Mouse (Mus musculus) midbrain, embryonic 13.5 days (tissue): Measurements from ENCODE around the gene Asphd2. TPM values are rescaled to one million over a fixed set of nuclear protein-coding genes. Genes with fewer than 3 reads are reported as not detected.
A peak's percentile ranks its signal among the peaks of the same experiment; 100 is the strongest.

Source experiments
- ATAC-seq: fragments of 200-750 bp; cut with Nextera tagmentation; 2 replicates; pipeline ENCODE4 v1.8.0; 2017; ENCODE audit warnings: mild to moderate bottlenecking, moderate TSS enrichment, moderate library complexity
- H3K27ac ChIP-seq: fragments of 300-500 bp; sonication (generic); 2 replicates; pipeline ENCODE4 v1.5.1; 2015; ENCODE audit warnings: inconsistent platforms, mild to moderate bottlenecking, moderate library complexity
- H3K27me3 ChIP-seq: fragments of 300-500 bp; sonication (generic); 2 replicates; pipeline ENCODE4 v1.6.1; 2015; ENCODE audit warnings: mild to moderate bottlenecking, inconsistent platforms
- H3K36me3 ChIP-seq: fragments of 300-500 bp; sonication (generic); 2 replicates; pipeline ENCODE4 v1.6.1; 2015; ENCODE audit warnings: mild to moderate bottlenecking, inconsistent platforms
- H3K4me1 ChIP-seq: fragments of 300-500 bp; sonication (generic); replicated peaks from 2 replicates; pipeline ENCODE4 v1.6.1; 2015; ENCODE audit warnings: inconsistent platforms
- H3K4me2 ChIP-seq: fragments of 300-500 bp; sonication (generic); replicated peaks from 2 replicates; pipeline ENCODE4 v1.6.1; 2015; ENCODE audit warnings: moderate library complexity, mild to moderate bottlenecking, inconsistent platforms
- H3K4me3 ChIP-seq: fragments of 300-500 bp; sonication (generic); replicated peaks from 2 replicates; pipeline ENCODE4 v1.5.1; 2015; ENCODE audit warnings: mild to moderate bottlenecking, inconsistent platforms
- H3K9ac ChIP-seq: fragments of 300-500 bp; sonication (generic); replicated peaks from 2 replicates; pipeline ENCODE4 v1.6.1; 2015; ENCODE audit warnings: mild to moderate bottlenecking, inconsistent platforms
- H3K9me3 ChIP-seq: fragments of 300-500 bp; sonication (generic); 2 replicates; pipeline ENCODE4 v1.6.1; 2016; ENCODE audit warnings: mild to moderate bottlenecking, inconsistent platforms
- WGBS: fragments of 180-500 bp; shearing (Covaris S2); methylation state at CpG from one replicate; pipeline ENCODE4 v1.1.7; 2015; 5-methylcytosine and 5-hydroxymethylcytosine counted together
- polyA plus RNA-seq: library from polyadenylated mRNA; unstranded; fragments of >200 nt; fragmentation: Nextera tagmentation; extraction: Ambion mirVana; gene quantifications from 2 replicates; pipeline ENCODE4 v1.2.1, GENCODE M21; 2015

Gene Asphd2
- polyA plus RNA-seq, 1 experiment from 2014 or later: 47.6 TPM

GRCm38 (mm10) chr5:112389352-112389751 lies 5.3 kb downstream of the Asphd2 start:
- H3K27ac ChIP-seq: no peak overlapping the region
- H3K9me3 ChIP-seq: no peaks in the 10 kb centered on the region
- H3K4me2 ChIP-seq: peak overlapping the region; percentile 32
- peaks cover 57% of the 10 kb centered on the region for H3K4me1 ChIP-seq
- H3K36me3 ChIP-seq: peaks cover 71% of the 10 kb centered on the region
- no peak for ATAC-seq
- peak overlapping the region; percentile 46; the same call in 1 of the 2 replicates for H3K9ac ChIP-seq
- no peaks in the 10 kb centered on the region for H3K27me3 ChIP-seq
- WGBS: 78% methylated on average over 9 of the region's 9 CpGs
- no peak overlapping the region; the same call in 1 of the 2 replicates for H3K4me3 ChIP-seq

GRCm38 (mm10) chr5:112385973-112386372 lies 8.7 kb downstream of the Asphd2 start:
- H3K4me3 ChIP-seq: no peak overlapping the region
- H3K9ac ChIP-seq: no peak overlapping the region
- H3K4me1 ChIP-seq: peaks cover 42% of the 10 kb centered on the region
- WGBS: 76% methylated on average over 2 of the region's 2 CpGs
- H3K4me2 ChIP-seq: no peak overlapping the region
- H3K36me3 ChIP-seq: peaks cover 70% of the 10 kb centered on the region
- no peaks in the 10 kb centered on the region for H3K9me3 ChIP-seq
- no peak overlapping the region for H3K27ac ChIP-seq
- H3K27me3 ChIP-seq: no peaks in the 10 kb centered on the region
- ATAC-seq: no peak

- H3K27me3 ChIP-seq: no peaks in the 10 kb centered on the region
- WGBS: 90% methylated on average over 13 of the region's 13 CpGs
- H3K9ac ChIP-seq: no peak overlapping the region
- H3K36me3 ChIP-seq: peaks cover 67% of the 10 kb centered on the region
- peaks cover 34% of the 10 kb centered on the region for H3K4me1 ChIP-seq
- no peak overlapping the region for H3K27ac ChIP-seq
- ATAC-seq: no peak
- no peak overlapping the region for H3K4me3 ChIP-seq
- H3K4me2 ChIP-seq: no peak overlapping the region
- H3K9me3 ChIP-seq: no peaks in the 10 kb centered on the region
Observed at GRCm38 (mm10) chr5:112384805-112385472, 9.7 kb downstream of the Asphd2 start.

DNA sequence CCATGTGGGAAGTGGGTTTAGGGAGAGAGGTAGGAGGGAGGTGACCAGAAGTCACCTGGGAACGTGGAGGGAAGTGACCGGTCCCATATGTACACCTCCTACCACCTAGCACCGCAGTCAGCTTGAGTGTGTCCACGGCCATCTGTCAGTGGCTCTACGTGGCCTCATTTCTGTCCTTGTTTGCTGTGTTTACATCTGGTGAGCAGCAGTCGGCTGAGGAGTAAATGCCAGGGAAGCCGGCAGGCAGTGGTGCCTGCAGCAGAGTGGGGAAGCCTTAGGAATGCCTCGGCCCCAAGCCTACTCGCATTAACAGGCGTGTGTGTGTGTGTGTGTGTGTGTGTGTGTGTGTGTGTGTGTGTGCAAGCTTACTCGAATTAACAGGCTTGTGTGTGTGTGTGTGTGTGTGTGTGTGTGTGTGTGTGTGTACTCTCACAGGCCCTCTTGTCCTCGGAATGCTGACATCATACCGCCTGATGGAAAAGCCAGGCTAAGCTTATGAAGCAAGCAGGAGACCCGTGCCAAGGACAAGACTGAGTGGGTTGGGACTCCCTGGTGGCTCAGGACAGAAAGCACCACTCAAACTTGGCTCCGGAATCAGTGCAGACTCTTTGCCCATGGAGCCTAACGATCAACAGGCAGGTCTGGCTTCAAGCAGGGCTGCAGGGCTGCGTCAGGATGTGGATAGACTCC lies 11.9 kb downstream of the Asphd2 start:
- WGBS: 66% methylated on average over 17 of the region's 17 CpGs
- no peaks in the 10 kb centered on the region for H3K9me3 ChIP-seq
- peak overlapping the region; percentile 74 for H3K27ac ChIP-seq
- no peaks in the 10 kb centered on the region for H3K27me3 ChIP-seq
- H3K4me1 ChIP-seq: peaks cover 19% of the 10 kb centered on the region
- H3K9ac ChIP-seq: no peak overlapping the region
- H3K36me3 ChIP-seq: peaks cover 70% of the 10 kb centered on the region
- ATAC-seq: peak; percentile 34; the same call in 1 of the 2 replicates
- H3K4me2 ChIP-seq: no peak overlapping the region
- H3K4me3 ChIP-seq: no peak overlapping the region

DNA sequence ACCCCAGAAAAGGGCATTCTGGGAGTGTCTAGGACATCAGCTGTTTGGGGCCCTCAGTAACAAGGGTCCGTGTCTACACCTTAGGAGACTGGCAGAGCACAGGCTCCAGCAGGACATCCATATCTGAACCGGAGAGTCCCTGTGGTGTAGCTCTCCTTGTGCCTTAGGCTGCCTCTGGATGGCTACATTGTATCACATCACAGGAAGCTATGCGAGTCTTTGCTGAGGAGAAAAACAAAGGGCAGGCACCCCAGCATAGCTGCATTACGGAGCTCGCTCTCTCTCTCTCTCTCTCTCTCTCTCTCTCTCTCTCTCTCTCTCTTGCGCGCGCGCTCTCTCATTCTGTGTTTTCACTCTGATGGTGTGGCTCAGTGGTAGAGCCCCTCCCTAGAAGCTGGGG lies 12.6 kb downstream of the Asphd2 start:
- ATAC-seq: peak; percentile 28; the same call in 1 of the 2 replicates
- H3K9ac ChIP-seq: 0 out of 2 replicates have a peak overlapping the region, but pooled peaks have one; percentile 40
- no peaks in the 10 kb centered on the region for H3K27me3 ChIP-seq
- no peak overlapping the region for H3K4me3 ChIP-seq
- peak overlapping the region; percentile 74 for H3K27ac ChIP-seq
- H3K9me3 ChIP-seq: no peaks in the 10 kb centered on the region
- peaks cover 19% of the 10 kb centered on the region for H3K4me1 ChIP-seq
- H3K36me3 ChIP-seq: peaks cover 67% of the 10 kb centered on the region
- no peak overlapping the region for H3K4me2 ChIP-seq
- WGBS: 61% methylated on average over 8 of the region's 9 CpGs

DNA sequence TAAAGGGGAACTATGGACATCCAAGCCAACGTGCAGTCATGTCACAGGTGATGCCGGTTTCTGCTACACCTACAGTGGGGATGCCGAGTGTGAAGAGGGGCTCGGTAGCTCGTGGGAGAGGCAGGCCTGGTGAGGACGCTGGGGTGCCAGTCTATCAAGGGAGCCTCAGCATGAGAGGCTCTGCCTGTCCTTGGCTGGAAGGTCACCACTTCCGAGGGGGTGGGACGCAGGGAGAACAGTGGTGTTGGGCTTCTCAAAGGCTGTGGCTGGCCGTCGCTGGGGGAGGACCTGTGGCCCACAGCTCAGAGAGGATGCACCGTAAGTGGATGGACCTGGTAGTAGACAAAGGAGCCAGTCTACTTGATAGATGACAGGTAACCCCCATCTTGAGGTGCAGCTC lies 13.5 kb downstream of the Asphd2 start:
- Histone ChIP-seq H3K36me3 (peaks cover 64% of the 10 kb centered on the region), H3K4me1 (peaks cover 19% of the 10 kb centered on the region)
- no peak for ATAC-seq

GRCm38 (mm10) chr5:112378716-112379115 lies 15.9 kb downstream of the Asphd2 start:
- H3K4me3 ChIP-seq: no peak overlapping the region
- ATAC-seq: no peak
- H3K9me3 ChIP-seq: no peaks in the 10 kb centered on the region
- no peaks in the 10 kb centered on the region for H3K27me3 ChIP-seq
- peaks cover 20% of the 10 kb centered on the region for H3K4me1 ChIP-seq
- H3K36me3 ChIP-seq: peaks cover 67% of the 10 kb centered on the region
- H3K4me2 ChIP-seq: no peak overlapping the region
- no peak overlapping the region for H3K27ac ChIP-seq
- no peak overlapping the region for H3K9ac ChIP-seq
- 79% methylated on average over 6 of the region's 6 CpGs for WGBS

More for the DNA sequence above, 13.5 kb downstream of the Asphd2 start:
- Histone ChIP-seq H3K4me2 (no peak overlapping the region), H3K27me3 (no peaks in the 10 kb centered on the region), H3K27ac (peak overlapping the region; percentile 74; the same call in 1 of the 2 replicates), H3K4me3 (no peak overlapping the region), H3K9ac (peak overlapping the region; percentile 40; the same call in 1 of the 2 replicates), H3K9me3 (no peaks in the 10 kb centered on the region)
- WGBS: 90% methylated on average over 11 of the region's 11 CpGs

DNA sequence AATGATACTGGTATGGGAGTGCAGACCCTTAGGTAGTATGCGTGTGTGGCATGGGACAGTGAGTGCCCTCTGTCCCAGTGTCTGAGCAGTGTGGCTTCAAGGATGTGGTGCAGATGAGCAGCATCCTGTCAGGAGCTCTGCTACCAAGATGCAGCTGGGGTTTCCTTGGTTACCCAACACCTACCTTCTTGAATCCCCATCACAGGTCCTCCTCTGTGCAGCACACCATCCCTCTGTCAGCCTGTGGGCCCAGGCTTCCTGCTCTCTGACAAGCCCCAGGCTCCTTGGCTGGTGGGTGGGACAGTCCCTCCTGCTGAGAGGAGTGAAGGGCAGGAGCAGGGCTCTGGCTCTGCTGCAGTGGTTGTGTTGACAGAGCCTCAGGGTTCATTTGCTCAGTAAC lies 17.3 kb downstream of the Asphd2 start:
- no peak overlapping the region for H3K27ac ChIP-seq
- no peak overlapping the region for H3K4me2 ChIP-seq
- peaks cover 25% of the 10 kb centered on the region for H3K4me1 ChIP-seq
- no peak overlapping the region for H3K9ac ChIP-seq
- H3K4me3 ChIP-seq: no peak overlapping the region
- H3K9me3 ChIP-seq: no peaks in the 10 kb centered on the region
- no peak for ATAC-seq
- no peaks in the 10 kb centered on the region for H3K27me3 ChIP-seq
- WGBS: 96% methylated on average over 1 of the region's 1 CpGs
- peaks cover 68% of the 10 kb centered on the region for H3K36me3 ChIP-seq

GRCm38 (mm10) chr5:112376111-112376510 lies 18.6 kb downstream of the Asphd2 start:
- peaks cover 65% of the 10 kb centered on the region for H3K36me3 ChIP-seq
- H3K9ac ChIP-seq: no peak overlapping the region
- ATAC-seq: no peak
- no peaks in the 10 kb centered on the region for H3K27me3 ChIP-seq
- peaks cover 27% of the 10 kb centered on the region for H3K4me1 ChIP-seq
- H3K4me2 ChIP-seq: no peak overlapping the region
- no peaks in the 10 kb centered on the region for H3K9me3 ChIP-seq
- no peak overlapping the region for H3K4me3 ChIP-seq
- H3K27ac ChIP-seq: no peak overlapping the region
- 85% methylated on average over 4 of the region's 4 CpGs for WGBS

DNA sequence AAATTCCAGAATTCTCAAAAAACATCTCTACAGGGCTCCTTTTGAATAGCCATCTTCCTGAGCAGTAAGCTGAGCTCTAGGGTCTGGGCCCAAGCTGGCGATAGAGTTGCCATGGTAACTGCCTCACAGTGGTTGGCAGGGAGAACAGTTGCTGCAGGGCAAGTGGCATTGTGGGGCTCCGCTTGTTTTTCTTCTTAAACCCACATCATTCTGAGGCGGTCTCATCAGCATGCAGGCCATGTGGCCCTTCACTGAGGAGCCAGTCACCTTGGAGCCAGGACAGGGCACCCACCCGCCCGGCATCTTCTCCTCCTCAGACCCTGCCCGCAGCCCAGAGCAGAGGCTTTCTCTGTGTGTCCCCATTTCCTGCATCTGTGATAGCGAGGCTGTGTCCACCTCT lies 22.7 kb downstream of the Asphd2 start:
- Histone ChIP-seq H3K27me3 (0 out of 2 replicates have a peak, but pooled peaks cover 3% of the 10 kb centered on the region), H3K4me3 (no peak overlapping the region), H3K4me1 (peaks cover 54% of the 10 kb centered on the region), H3K4me2 (peak overlapping the region; percentile 35), H3K36me3 (peaks cover 67% of the 10 kb centered on the region), H3K9me3 (no peaks in the 10 kb centered on the region), H3K9ac (peak overlapping the region; percentile 58), H3K27ac (peak overlapping the region; percentile 94)
- 12% methylated on average over 7 of the region's 7 CpGs for WGBS
- ATAC-seq: peak; percentile 91

- peak overlapping the region; percentile 36; the same call in 1 of the 2 replicates for H3K9ac ChIP-seq
- no peak overlapping the region for H3K4me3 ChIP-seq
- H3K9me3 ChIP-seq: no peaks in the 10 kb centered on the region
- 89% methylated on average over 12 of the region's 12 CpGs for WGBS
- H3K27me3 ChIP-seq: 0 out of 2 replicates have a peak, but pooled peaks cover 3% of the 10 kb centered on the region
- H3K27ac ChIP-seq: peak overlapping the region; percentile 94
- H3K4me2 ChIP-seq: no peak overlapping the region
- H3K4me1 ChIP-seq: peaks cover 54% of the 10 kb centered on the region
- H3K36me3 ChIP-seq: peaks cover 65% of the 10 kb centered on the region
- no peak for ATAC-seq
Observed at GRCm38 (mm10) chr5:112370236-112370813, 24.3 kb downstream of the Asphd2 start.

GRCm38 (mm10) chr5:112369326-112369725 lies 25.3 kb downstream of the Asphd2 start:
- Histone ChIP-seq H3K27ac (no peak overlapping the region; the same call in 1 of the 2 replicates), H3K27me3 (0 out of 2 replicates have a peak, but pooled peaks cover 3% of the 10 kb centered on the region), H3K36me3 (peaks cover 65% of the 10 kb centered on the region), H3K4me3 (no peak overlapping the region), H3K4me1 (peaks cover 54% of the 10 kb centered on the region), H3K9ac (0 out of 2 replicates have a peak overlapping the region, but pooled peaks have one; percentile 36), H3K4me2 (no peak overlapping the region), H3K9me3 (no peaks in the 10 kb centered on the region)
- WGBS: 80% methylated on average over 13 of the region's 13 CpGs
- no peak for ATAC-seq
